Mouse (Mus musculus) ES-Bruce4 (cell line): ENCODE measurements around the gene Fat2.

ENCODE experiments used
- EP300 ChIP-seq: IDR thresholded peaks from 2 replicates; pipeline ENCODE4 v1.6.1; 2011; ENCODE audit warnings: low read depth, low read length; ENCODE audit not compliant: insufficient read depth
- POLR2A ChIP-seq: IDR thresholded peaks from one replicate; pipeline ENCODE4 v1.8.1; 2011; ENCODE audit warnings: low read length; ENCODE audit not compliant: insufficient read depth

DNA sequence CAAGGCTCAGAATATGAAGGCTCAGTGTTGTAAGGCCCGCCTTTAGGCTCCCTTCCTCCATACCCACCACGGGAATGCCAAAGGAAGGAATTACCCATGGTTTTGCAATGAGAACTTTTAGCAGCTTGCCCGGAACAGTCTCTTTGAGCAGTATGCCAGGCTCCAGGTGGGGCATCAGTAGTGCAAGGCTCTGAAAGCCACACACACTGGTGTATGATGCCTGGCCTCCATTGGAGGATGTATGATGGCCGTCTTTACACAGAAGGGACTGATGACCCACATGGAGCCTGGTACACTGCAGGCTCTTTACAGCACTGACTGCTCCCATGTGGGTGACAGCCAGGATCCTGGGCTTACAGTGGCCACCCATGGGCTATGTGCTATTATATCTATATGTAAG, 75.3 kb downstream of the Fat2 start:
- TF ChIP-seq POLR2A (no peak), EP300 (no peak)
